Mouse (Mus musculus): ENCODE measurements at regions not wholly inside any gene's neighbourhood (a gene's known extent, or its start where the extent isn't known, plus 50 kb on each side); places are given as distances from the start of the nearest gene placed in this dataset.

GRCm38 (mm10) chr3:148561211-148561610 lies 429.1 kb downstream of the Adgrl2 start:
- Histone ChIP-seq H3K27ac (ENCODE audit: poor library complexity, severe bottlenecking) (no peak overlapping the region), H3K9ac (no peak overlapping the region), H3K4me3 (no peak overlapping the region), H3K4me1 (replicated peaks) (no peaks in the 10 kb centered on the region), H3K9me3 (replicated peaks) (no peaks in the 10 kb centered on the region), H3K4me2 (no peak overlapping the region), H3K36me3 (no peaks in the 10 kb centered on the region), H3K27me3 (replicated peaks) (no peaks in the 10 kb centered on the region)
- no peak for ATAC-seq (ENCODE audit: insufficient number of reproducible peaks, low FRiP score)
- 85% methylated on average over 4 of the region's 4 CpGs for WGBS

- 86% methylated on average over 13 of the region's 13 CpGs for WGBS
- no peak overlapping the region for H3K27ac ChIP-seq (ENCODE audit: poor library complexity, severe bottlenecking)
- no peaks in the 10 kb centered on the region for H3K27me3 ChIP-seq (replicated peaks)
- no peaks in the 10 kb centered on the region for H3K36me3 ChIP-seq
- H3K9me3 ChIP-seq (replicated peaks): no peaks in the 10 kb centered on the region
- no peak for ATAC-seq (ENCODE audit: insufficient number of reproducible peaks, low FRiP score)
- no peaks in the 10 kb centered on the region for H3K4me1 ChIP-seq (replicated peaks)
- no peak overlapping the region for H3K9ac ChIP-seq
- no peak overlapping the region for H3K4me2 ChIP-seq
- H3K4me3 ChIP-seq: no peak overlapping the region
These were observed 430.4 kb downstream of the Adgrl2 start for GRCm38 (mm10) chr3:148559752-148560460.

GRCm38 (mm10) chr3:148558592-148559157 lies 431.7 kb downstream of the Adgrl2 start:
- no peaks in the 10 kb centered on the region for H3K27me3 ChIP-seq (replicated peaks)
- H3K36me3 ChIP-seq: no peaks in the 10 kb centered on the region
- no peak overlapping the region for H3K9ac ChIP-seq
- H3K27ac ChIP-seq (ENCODE audit: poor library complexity, severe bottlenecking): no peak overlapping the region
- ATAC-seq (ENCODE audit: insufficient number of reproducible peaks, low FRiP score): no peak
- no peaks in the 10 kb centered on the region for H3K4me1 ChIP-seq (replicated peaks)
- WGBS: 50% methylated on average over 5 of the region's 5 CpGs
- H3K4me3 ChIP-seq: no peak overlapping the region
- H3K9me3 ChIP-seq (replicated peaks): no peaks in the 10 kb centered on the region
- H3K4me2 ChIP-seq: no peak overlapping the region

GRCm38 (mm10) chr3:148555324-148555723 lies 435.0 kb downstream of the Adgrl2 start:
- no peak overlapping the region for H3K4me2 ChIP-seq
- WGBS: 82% methylated on average over 8 of the region's 8 CpGs
- no peaks in the 10 kb centered on the region for H3K36me3 ChIP-seq
- no peak for ATAC-seq (ENCODE audit: insufficient number of reproducible peaks, low FRiP score)
- H3K4me1 ChIP-seq (replicated peaks): no peaks in the 10 kb centered on the region
- no peaks in the 10 kb centered on the region for H3K27me3 ChIP-seq (replicated peaks)
- H3K4me3 ChIP-seq: no peak overlapping the region
- H3K27ac ChIP-seq (ENCODE audit: poor library complexity, severe bottlenecking): no peak overlapping the region
- H3K9me3 ChIP-seq (replicated peaks): no peaks in the 10 kb centered on the region
- no peak overlapping the region for H3K9ac ChIP-seq

GRCm38 (mm10) chr3:148550716-148551115 lies 439.6 kb downstream of the Adgrl2 start:
- no peaks in the 10 kb centered on the region for H3K4me1 ChIP-seq (replicated peaks)
- no peak overlapping the region for H3K27ac ChIP-seq (ENCODE audit: poor library complexity, severe bottlenecking)
- ATAC-seq (ENCODE audit: insufficient number of reproducible peaks, low FRiP score): no peak
- H3K4me2 ChIP-seq: no peak overlapping the region
- no peak overlapping the region for H3K4me3 ChIP-seq
- WGBS: 95% methylated on average over 2 of the region's 2 CpGs
- no peaks in the 10 kb centered on the region for H3K9me3 ChIP-seq (replicated peaks)
- H3K36me3 ChIP-seq: no peaks in the 10 kb centered on the region
- no peak overlapping the region for H3K9ac ChIP-seq
- no peaks in the 10 kb centered on the region for H3K27me3 ChIP-seq (replicated peaks)

GRCm38 (mm10) chr3:148544929-148545328 lies 445.4 kb downstream of the Adgrl2 start:
- Histone ChIP-seq H3K4me3 (no peak overlapping the region), H3K4me2 (no peak overlapping the region), H3K36me3 (no peaks in the 10 kb centered on the region), H3K9me3 (replicated peaks) (no peaks in the 10 kb centered on the region), H3K4me1 (replicated peaks) (no peaks in the 10 kb centered on the region), H3K27ac (ENCODE audit: poor library complexity, severe bottlenecking) (no peak overlapping the region), H3K27me3 (replicated peaks) (no peaks in the 10 kb centered on the region), H3K9ac (no peak overlapping the region)
- 66% methylated on average over 6 of the region's 6 CpGs for WGBS
- ATAC-seq (ENCODE audit: insufficient number of reproducible peaks, low FRiP score): no peak

- H3K4me1 ChIP-seq (replicated peaks): no peaks in the 10 kb centered on the region
- no peaks in the 10 kb centered on the region for H3K27me3 ChIP-seq (replicated peaks)
- 66% methylated on average over 5 of the region's 5 CpGs for WGBS
- no peaks in the 10 kb centered on the region for H3K9me3 ChIP-seq (replicated peaks)
- H3K4me2 ChIP-seq: no peak overlapping the region
- no peaks in the 10 kb centered on the region for H3K36me3 ChIP-seq
- H3K9ac ChIP-seq: no peak overlapping the region
- no peak overlapping the region for H3K4me3 ChIP-seq
- no peak overlapping the region for H3K27ac ChIP-seq (ENCODE audit: poor library complexity, severe bottlenecking)
- ATAC-seq (ENCODE audit: insufficient number of reproducible peaks, low FRiP score): no peak
These were observed 448.1 kb downstream of the Adgrl2 start for GRCm38 (mm10) chr3:148542217-148542616.

- Histone ChIP-seq H3K9me3 (replicated peaks) (no peaks in the 10 kb centered on the region), H3K4me2 (no peak overlapping the region), H3K9ac (no peak overlapping the region), H3K27ac (ENCODE audit: poor library complexity, severe bottlenecking) (no peak overlapping the region), H3K36me3 (no peaks in the 10 kb centered on the region), H3K4me3 (no peak overlapping the region), H3K27me3 (replicated peaks) (no peaks in the 10 kb centered on the region), H3K4me1 (replicated peaks) (no peaks in the 10 kb centered on the region)
- 69% methylated on average over 4 of the region's 4 CpGs for WGBS
- ATAC-seq (ENCODE audit: insufficient number of reproducible peaks, low FRiP score): no peak
These were observed 452.6 kb downstream of the Adgrl2 start for GRCm38 (mm10) chr3:148537669-148538271.

GRCm38 (mm10) chr3:148529893-148530292 lies 460.5 kb downstream of the Adgrl2 start:
- H3K4me1 ChIP-seq (replicated peaks): 0 out of 2 replicates have a peak, but pooled peaks cover 3% of the 10 kb centered on the region
- H3K27me3 ChIP-seq (replicated peaks): no peaks in the 10 kb centered on the region
- H3K9ac ChIP-seq: no peak overlapping the region
- no peaks in the 10 kb centered on the region for H3K36me3 ChIP-seq
- H3K4me3 ChIP-seq: no peak overlapping the region
- WGBS: 63% methylated on average over 2 of the region's 2 CpGs
- no peak overlapping the region for H3K27ac ChIP-seq (ENCODE audit: poor library complexity, severe bottlenecking)
- no peak for ATAC-seq (ENCODE audit: insufficient number of reproducible peaks, low FRiP score)
- H3K4me2 ChIP-seq: no peak overlapping the region
- H3K9me3 ChIP-seq (replicated peaks): no peaks in the 10 kb centered on the region

- Histone ChIP-seq H3K36me3 (no peaks in the 10 kb centered on the region), H3K27ac (ENCODE audit: poor library complexity, severe bottlenecking) (no peak overlapping the region), H3K9ac (no peak overlapping the region), H3K4me3 (no peak overlapping the region), H3K9me3 (replicated peaks) (no peaks in the 10 kb centered on the region), H3K4me2 (no peak overlapping the region), H3K27me3 (replicated peaks) (no peaks in the 10 kb centered on the region), H3K4me1 (replicated peaks) (no peaks in the 10 kb centered on the region)
- no peak for ATAC-seq (ENCODE audit: insufficient number of reproducible peaks, low FRiP score)
- 68% methylated on average over 5 of the region's 5 CpGs for WGBS
These were observed 480.0 kb downstream of the Adgrl2 start for GRCm38 (mm10) chr3:148510381-148510780.

- no peaks in the 10 kb centered on the region for H3K9me3 ChIP-seq (replicated peaks)
- H3K27ac ChIP-seq (ENCODE audit: poor library complexity, severe bottlenecking): no peak overlapping the region
- no peak for ATAC-seq (ENCODE audit: insufficient number of reproducible peaks, low FRiP score)
- H3K4me3 ChIP-seq: no peak overlapping the region
- no peak overlapping the region for H3K9ac ChIP-seq
- H3K27me3 ChIP-seq (replicated peaks): no peaks in the 10 kb centered on the region
- H3K4me1 ChIP-seq (replicated peaks): no peaks in the 10 kb centered on the region
- H3K4me2 ChIP-seq: no peak overlapping the region
- 83% methylated on average over 2 of the region's 2 CpGs for WGBS
- no peaks in the 10 kb centered on the region for H3K36me3 ChIP-seq
These were observed 485.4 kb downstream of the Adgrl2 start for GRCm38 (mm10) chr3:148504928-148505327.
